Mouse (Mus musculus) forebrain, embryonic 11.5 days (tissue): Measurements from ENCODE around the gene Rbpj. TPM values are rescaled to one million over a fixed set of nuclear protein-coding genes. Genes with fewer than 3 reads are reported as not detected.
A peak's percentile ranks its signal among the peaks of the same experiment; 100 is the strongest.

Experiments
- ATAC-seq: fragments of 200-750 bp; cut with Nextera tagmentation; replicated peaks from 2 replicates; pipeline ENCODE4 v1.8.0; 2017; ENCODE audit warnings: moderate TSS enrichment; ENCODE audit not compliant: low FRiP score
- DNase-seq: peaks from one replicate; pipeline ENCODE4 v3.0.0-alpha.2; 2017; ENCODE audit warnings: low spot score
- H3K27ac ChIP-seq: fragments of 300-500 bp; sonication (generic); 2 replicates; pipeline ENCODE4 v1.5.1; 2014; ENCODE audit warnings: low read depth, low read length
- H3K27me3 ChIP-seq: fragments of 300-500 bp; sonication (generic); 2 replicates; pipeline ENCODE4 v1.6.1; 2014; ENCODE audit warnings: mild to moderate bottlenecking, low read length, mixed read lengths; ENCODE audit not compliant: control insufficient read depth, insufficient read depth
- H3K36me3 ChIP-seq: fragments of 300-500 bp; sonication (generic); 2 replicates; pipeline ENCODE4 v1.6.1; 2014; ENCODE audit warnings: mild to moderate bottlenecking, low read length, moderate library complexity, mixed read lengths; ENCODE audit not compliant: control insufficient read depth, insufficient read depth
- H3K4me1 ChIP-seq: fragments of 300-500 bp; sonication (generic); replicated peaks from 2 replicates; pipeline ENCODE4 v1.6.1; 2014; ENCODE audit warnings: low read length, mixed read lengths; ENCODE audit not compliant: control insufficient read depth, insufficient read depth
- H3K4me2 ChIP-seq: fragments of 300-500 bp; sonication (generic); 2 replicates; pipeline ENCODE4 v1.6.1; 2014; ENCODE audit warnings: low read depth, mild to moderate bottlenecking, low read length, moderate library complexity, mixed read lengths; ENCODE audit not compliant: severe bottlenecking
- H3K4me3 ChIP-seq: fragments of 300-500 bp; sonication (generic); 2 replicates; pipeline ENCODE4 v1.5.1; 2014; ENCODE audit warnings: low read depth, low read length
- H3K9ac ChIP-seq: fragments of 300-500 bp; sonication (generic); 2 replicates; pipeline ENCODE4 v1.6.1; 2014; ENCODE audit warnings: low read length
- H3K9me3 ChIP-seq: fragments of 300-500 bp; sonication (generic); 2 replicates; pipeline ENCODE4 v1.6.1; 2016; ENCODE audit warnings: low read length, mixed read lengths; ENCODE audit not compliant: control insufficient read depth
- WGBS: fragments of 180-500 bp; shearing (Covaris S2); extraction: QIAGEN DNeasy Blood & Tissue Kit; methylation state at CpG from one replicate; pipeline ENCODE4 v1.1.7; 2014; 5-methylcytosine and 5-hydroxymethylcytosine counted together
- polyA plus RNA-seq: library from polyadenylated mRNA; unstranded; fragments of >200 nt; fragmentation: Nextera tagmentation; extraction: Ambion mirVana; gene quantifications from 2 replicates; pipeline ENCODE4 v1.2.1, GENCODE M21; 2014

Gene Rbpj
- polyA plus RNA-seq, 1 experiment from 2014 or later: 61.5 TPM

- H3K4me1 ChIP-seq: peaks cover 7% of the 10 kb centered on the region; the same call in 1 of the 2 replicates
- no peaks in the 10 kb centered on the region for H3K27me3 ChIP-seq
- H3K4me3 ChIP-seq: no peak overlapping the region
- H3K27ac ChIP-seq: peak overlapping the region; percentile 48; the same call in 1 of the 2 replicates
- H3K9ac ChIP-seq: peak overlapping the region; percentile 39
- DNase-seq (no peak), ATAC-seq (peak; percentile 71)
- 47% methylated on average over 20 of the region's 20 CpGs for WGBS
- H3K4me2 ChIP-seq: peak overlapping the region; percentile 31
- H3K9me3 ChIP-seq: no peaks in the 10 kb centered on the region
- no peaks in the 10 kb centered on the region for H3K36me3 ChIP-seq
Measured at GRCm38 (mm10) chr5:53525305-53526069, 59.5 kb downstream of the Rbpj start.

GRCm38 (mm10) chr5:53526070-53526430 is 60.1 kb downstream of the Rbpj start:
- H3K4me1 ChIP-seq: peaks cover 7% of the 10 kb centered on the region; the same call in 1 of the 2 replicates
- H3K4me3 ChIP-seq: no peak overlapping the region
- 79% methylated on average over 1 of the region's 1 CpGs for WGBS
- ATAC-seq (no peak), DNase-seq (no peak)
- H3K9me3 ChIP-seq: no peaks in the 10 kb centered on the region
- H3K36me3 ChIP-seq: no peaks in the 10 kb centered on the region
- H3K4me2 ChIP-seq: no peak overlapping the region
- no peaks in the 10 kb centered on the region for H3K27me3 ChIP-seq
- H3K27ac ChIP-seq: peak overlapping the region; percentile 48; the same call in 1 of the 2 replicates
- no peak overlapping the region; the same call in 1 of the 2 replicates for H3K9ac ChIP-seq

- DNase-seq (no peak), ATAC-seq (no peak)
- Histone ChIP-seq H3K9ac (no peak overlapping the region), H3K4me1 (peaks cover 7% of the 10 kb centered on the region; the same call in 1 of the 2 replicates), H3K4me2 (no peak overlapping the region), H3K27ac (no peak overlapping the region), H3K4me3 (no peak overlapping the region), H3K9me3 (no peaks in the 10 kb centered on the region), H3K36me3 (no peaks in the 10 kb centered on the region), H3K27me3 (no peaks in the 10 kb centered on the region)
- WGBS: 92% methylated on average over 1 of the region's 1 CpGs
Measured at GRCm38 (mm10) chr5:53529846-53530245, 63.9 kb downstream of the Rbpj start.

- Histone ChIP-seq H3K27ac (no peak overlapping the region), H3K4me3 (no peak overlapping the region), H3K4me1 (no peaks in the 10 kb centered on the region), H3K4me2 (no peak overlapping the region), H3K9me3 (no peaks in the 10 kb centered on the region), H3K9ac (no peak overlapping the region), H3K36me3 (no peaks in the 10 kb centered on the region), H3K27me3 (no peaks in the 10 kb centered on the region)
- DNase-seq (no peak), ATAC-seq (no peak)
- 90% methylated on average over 12 of the region's 12 CpGs for WGBS
Measured at GRCm38 (mm10) chr5:53535096-53535495, 69.1 kb downstream of the Rbpj start.

GRCm38 (mm10) chr5:53536635-53537554 is 70.9 kb downstream of the Rbpj start:
- ATAC-seq (no peak), DNase-seq (no peak)
- Histone ChIP-seq H3K4me2 (no peak overlapping the region), H3K9ac (no peak overlapping the region), H3K36me3 (no peaks in the 10 kb centered on the region), H3K9me3 (no peaks in the 10 kb centered on the region), H3K4me3 (no peak overlapping the region), H3K4me1 (no peaks in the 10 kb centered on the region), H3K27me3 (no peaks in the 10 kb centered on the region), H3K27ac (no peak overlapping the region)
- 82% methylated on average over 12 of the region's 12 CpGs for WGBS

GRCm38 (mm10) chr5:53539860-53540633 is 74.1 kb downstream of the Rbpj start:
- H3K27me3 ChIP-seq: no peaks in the 10 kb centered on the region
- no peaks in the 10 kb centered on the region for H3K9me3 ChIP-seq
- no peaks in the 10 kb centered on the region for H3K4me1 ChIP-seq
- H3K4me2 ChIP-seq: no peak overlapping the region
- no peak for ATAC-seq
- no peak overlapping the region for H3K4me3 ChIP-seq
- DNase-seq: no peak
- H3K27ac ChIP-seq: no peak overlapping the region
- H3K36me3 ChIP-seq: no peaks in the 10 kb centered on the region
- H3K9ac ChIP-seq: no peak overlapping the region
- 91% methylated on average over 18 of the region's 18 CpGs for WGBS

GRCm38 (mm10) chr5:53542073-53542472 is 76.1 kb downstream of the Rbpj start:
- no peak overlapping the region for H3K9ac ChIP-seq
- 59% methylated on average over 1 of the region's 1 CpGs for WGBS
- no peaks in the 10 kb centered on the region for H3K4me1 ChIP-seq
- H3K4me2 ChIP-seq: no peak overlapping the region
- H3K9me3 ChIP-seq: no peaks in the 10 kb centered on the region
- H3K36me3 ChIP-seq: no peaks in the 10 kb centered on the region
- H3K4me3 ChIP-seq: no peak overlapping the region
- no peak for ATAC-seq
- H3K27ac ChIP-seq: no peak overlapping the region
- no peaks in the 10 kb centered on the region for H3K27me3 ChIP-seq
- DNase-seq: no peak

- WGBS: 78% methylated on average over 4 of the region's 4 CpGs
- no peak for ATAC-seq
Measured at GRCm38 (mm10) chr5:53543399-53543798, 77.4 kb downstream of the Rbpj start.

More at GRCm38 (mm10) chr5:53543399-53543798, 77.4 kb downstream of the Rbpj start:
- H3K27ac ChIP-seq: no peak overlapping the region
- DNase-seq: no peak
- H3K36me3 ChIP-seq: no peaks in the 10 kb centered on the region
- H3K9ac ChIP-seq: no peak overlapping the region
- H3K4me2 ChIP-seq: no peak overlapping the region
- H3K4me1 ChIP-seq: no peaks in the 10 kb centered on the region
- no peak overlapping the region for H3K4me3 ChIP-seq
- no peaks in the 10 kb centered on the region for H3K9me3 ChIP-seq
- H3K27me3 ChIP-seq: no peaks in the 10 kb centered on the region
